Mouse (Mus musculus): ENCODE results near the gene Vps37d.

- TF ChIP-seq CTCF (IDR thresholded peaks at IDR 0.05; ENCODE audit: low read depth, low read length) = no peak
- TF ChIP-seq POLR2A (IDR thresholded peaks at IDR 0.05; ENCODE audit: extremely low read depth, insufficient read depth, low read length) = no peak
Observed at GRCm38 (mm10) chr5:135113782-135114181, 35.7 kb upstream of the Vps37d start.
